Comparison of ENCODE assay signal across 9 mouse cellular contexts in the genomic region with DNA sequence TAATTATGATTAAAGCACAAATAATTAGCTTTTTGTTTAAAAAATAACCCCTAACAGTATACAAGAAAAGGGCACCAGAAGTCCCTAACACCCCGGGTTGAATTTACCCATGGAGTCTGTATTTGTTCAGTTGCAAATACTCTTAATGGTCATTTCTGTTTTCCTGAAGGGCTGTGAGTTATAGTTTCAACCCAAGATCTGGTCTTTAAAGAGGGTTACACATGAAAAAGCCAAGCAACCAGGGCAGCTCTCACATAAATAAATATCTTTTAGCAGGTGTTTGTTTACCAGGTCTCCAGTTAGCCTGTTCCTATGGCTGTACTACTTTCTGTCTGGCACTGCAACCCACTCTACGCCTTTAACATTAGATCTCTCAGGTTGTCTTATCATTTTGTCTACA. TPM values are rescaled to one million over a fixed set of nuclear protein-coding genes. Genes with fewer than 3 reads are reported as not detected.
DNase-seq lines count a peak whose midpoint lies in the region; ATAC-seq and TF ChIP-seq lines count a peak whose summit lies in the region.
"Had no signal": no experiment of that assay in that cellular context is flagged by ENCODE, and none has a peak within 500 bp of the region (broad histone marks: within the 10 kb centered on the region; RNA-seq: fewer than 3 reads in every experiment).

No protein-coding gene starts in this region.

- H3K4me3 ChIP-seq in liver, adult 2 months (ENCODE audit: insufficient read depth, low read depth, low read length), result peak overlapping the region; percentile 92; the same call in 1 of the 2 replicates
- peak overlapping the region; percentile 61 for H3K4me3 ChIP-seq in embryonic facial prominence, embryonic 15.5 days (replicated peaks)
- H3K4me3 ChIP-seq in intestine, embryonic 14.5 days (ENCODE audit: low read depth, low read length), result peak overlapping the region; percentile 88; the same call in 1 of the 2 replicates
- no peak overlapping the region; the same call in 1 of the 2 replicates for H3K4me3 ChIP-seq in midbrain, embryonic 15.5 days

- no peaks in the 10 kb centered on the region for H3K9me3 ChIP-seq in embryonic facial prominence, embryonic 15.5 days (replicated peaks)
- no peaks in the 10 kb centered on the region for H3K9me3 ChIP-seq in intestine, embryonic 14.5 days (ENCODE audit: control insufficient read depth, low read length)
- no peaks in the 10 kb centered on the region for H3K9me3 ChIP-seq in midbrain, embryonic 15.5 days

- no peak for DNase-seq in liver, adult 2 months (ENCODE audit: extremely low read depth, low read depth, low spot score)
- no peak for DNase-seq in liver
- DNase-seq in intestine, embryonic 14.5 days (ENCODE audit: low spot score), result no peak
- DNase-seq in T-cell, adult 2 months (ENCODE audit: low spot score), result no peak
- no peak for DNase-seq in lung, postnatal 25 days (ENCODE audit: low spot score)
- DNase-seq: right cerebral cortex, postnatal 14 days had no signal

- ATAC-seq in embryonic facial prominence, embryonic 15.5 days (ENCODE audit: insufficient number of reproducible peaks, low FRiP score, low TSS enrichment, low read depth), result no peak
- ATAC-seq in intestine, embryonic 14.5 days (replicated peaks; ENCODE audit: low FRiP score, low TSS enrichment, low read depth), result no peak
- no peak for ATAC-seq in midbrain, embryonic 15.5 days (replicated peaks)
- no peak for ATAC-seq in activated CD4-positive, CD25-positive, alpha-beta regulatory T cell, adult 4 months

- H3K4me1 ChIP-seq in liver, adult 2 months (ENCODE audit: control insufficient read depth, insufficient read depth, low read length), result peaks cover 5% of the 10 kb centered on the region; the same call in 1 of the 2 replicates
- H3K4me1 ChIP-seq in embryonic facial prominence, embryonic 15.5 days, result peaks cover 17% of the 10 kb centered on the region
- peaks cover 17% of the 10 kb centered on the region; the same call in 1 of the 2 replicates for H3K4me1 ChIP-seq in intestine, embryonic 14.5 days (replicated peaks; ENCODE audit: control insufficient read depth, insufficient read depth, low read length)
- peaks cover 13% of the 10 kb centered on the region for H3K4me1 ChIP-seq in midbrain, embryonic 15.5 days

- peak overlapping the region; percentile 76; the same call in 1 of the 2 replicates for H3K4me2 ChIP-seq in embryonic facial prominence, embryonic 15.5 days (replicated peaks)
- H3K4me2 ChIP-seq in intestine, embryonic 14.5 days (ENCODE audit: low read length), result peak overlapping the region; percentile 86
- H3K4me2 ChIP-seq in midbrain, embryonic 15.5 days, result peak overlapping the region; percentile 79; the same call in 1 of the 2 replicates

- TF ChIP-seq CTCF in liver, adult 2 months (IDR thresholded peaks at IDR 0.05; ENCODE audit: low read depth, low read length), result no peak

- no peaks in the 10 kb centered on the region for H3K27me3 ChIP-seq in liver, adult 2 months (ENCODE audit: control insufficient read depth, insufficient read depth, low read length)
- H3K27me3 ChIP-seq in embryonic facial prominence, embryonic 15.5 days, result no peaks in the 10 kb centered on the region
- H3K27me3 ChIP-seq in intestine, embryonic 14.5 days (replicated peaks; ENCODE audit: control insufficient read depth, insufficient read depth, low read length), result no peaks in the 10 kb centered on the region
- no peaks in the 10 kb centered on the region for H3K27me3 ChIP-seq in midbrain, embryonic 15.5 days (replicated peaks)

- H3K79me2 ChIP-seq in liver, adult 2 months (ENCODE audit: control insufficient read depth, insufficient read depth, low read length), result peaks cover 6% of the 10 kb centered on the region; the same call in 1 of the 2 replicates

- 58% methylated on average over 2 of the region's 2 CpGs for WGBS in liver, adult 2 months
- WGBS in embryonic facial prominence, embryonic 15.5 days, result 67% methylated on average over 2 of the region's 2 CpGs
- 82% methylated on average over 2 of the region's 2 CpGs for WGBS in intestine, embryonic 14.5 days
- WGBS in midbrain, embryonic 15.5 days, result 81% methylated on average over 2 of the region's 2 CpGs

- no peak overlapping the region for H3K9ac ChIP-seq in liver, adult 2 months (ENCODE audit: low read depth, low read length)
- no peak overlapping the region for H3K9ac ChIP-seq in embryonic facial prominence, embryonic 15.5 days
- no peak overlapping the region for H3K9ac ChIP-seq in intestine, embryonic 14.5 days (ENCODE audit: low read length)
- no peak overlapping the region for H3K9ac ChIP-seq in midbrain, embryonic 15.5 days

- H3K27ac ChIP-seq in liver, adult 2 months (replicated peaks; ENCODE audit: insufficient read depth, low read depth, low read length), result no peak overlapping the region
- no peak overlapping the region for H3K27ac ChIP-seq in embryonic facial prominence, embryonic 15.5 days (replicated peaks)
- H3K27ac ChIP-seq in intestine, embryonic 14.5 days (ENCODE audit: low read depth), result no peak overlapping the region
- no peak overlapping the region for H3K27ac ChIP-seq in midbrain, embryonic 15.5 days

- no peaks in the 10 kb centered on the region for H3K36me3 ChIP-seq in liver, adult 2 months (ENCODE audit: control insufficient read depth, insufficient read depth, low read length)
- no peaks in the 10 kb centered on the region for H3K36me3 ChIP-seq in embryonic facial prominence, embryonic 15.5 days
- no peaks in the 10 kb centered on the region for H3K36me3 ChIP-seq in intestine, embryonic 14.5 days (ENCODE audit: control insufficient read depth, insufficient read depth, low read length)
- H3K36me3 ChIP-seq in midbrain, embryonic 15.5 days (replicated peaks), result no peaks in the 10 kb centered on the region

- TF ChIP-seq POLR2A in liver, adult 2 months (IDR thresholded peaks at IDR 0.05; ENCODE audit: extremely low read depth, insufficient read depth, low read length), result no peak

RNA-seq across cellular contexts. Expression of gene Acp6, which starts 1.4 kb away (rescaled TPM):
- 31.9 and 34.2 TPM in 2 replicates for total RNA-seq in liver, adult 2 months (2014; rRNA removed)
- 33.7 and 37.5 TPM in 2 replicates for polyA plus RNA-seq in liver, adult 2 months (2012; rRNA removed)
- 52.2 and 53.9 TPM in 2 replicates for polyA plus RNA-seq in embryonic facial prominence, embryonic 15.5 days (2015; fragmentation: Nextera tagmentation; extraction: Ambion mirVana)
- 43.9 and 49.6 TPM in 2 replicates for polyA plus RNA-seq in intestine, embryonic 14.5 days (2014; fragmentation: Nextera tagmentation; extraction: Ambion mirVana)
- 21.6 and 22.4 TPM in 2 replicates for polyA plus RNA-seq in midbrain, embryonic 15.5 days (2015; fragmentation: Nextera tagmentation; extraction: Ambion mirVana)
- 10 to 100 TPM; 29.4 to 32.1 TPM for polyA plus RNA-seq in activated CD4-positive, CD25-positive, alpha-beta regulatory T cell, adult 4 months (2017; shearing (Covaris generic))
